Mouse (Mus musculus): Measurements from ENCODE around the gene Sh3gl3.

Sh3gl3 gene

DNA sequence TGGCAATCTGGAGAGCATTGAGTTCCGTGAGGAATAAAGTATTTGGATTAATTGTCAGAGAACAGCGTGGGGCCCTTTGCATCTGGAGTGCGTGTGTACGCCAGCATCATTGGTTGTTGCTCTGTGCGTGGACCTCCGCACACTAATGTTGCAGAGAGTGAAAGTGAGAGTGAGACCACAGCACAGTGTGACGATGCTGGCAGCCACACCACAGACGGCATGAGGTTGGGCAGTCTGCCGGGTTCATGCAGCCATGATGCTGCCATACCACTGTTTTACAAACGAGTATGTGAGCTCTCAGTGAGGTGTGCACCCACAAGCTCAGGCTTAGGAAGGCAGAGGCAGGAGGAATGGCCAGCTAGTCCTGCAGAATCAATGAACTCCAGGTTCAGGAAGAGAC is 120.4 kb downstream of the Sh3gl3 start:
- no peak for DNase-seq

DNA sequence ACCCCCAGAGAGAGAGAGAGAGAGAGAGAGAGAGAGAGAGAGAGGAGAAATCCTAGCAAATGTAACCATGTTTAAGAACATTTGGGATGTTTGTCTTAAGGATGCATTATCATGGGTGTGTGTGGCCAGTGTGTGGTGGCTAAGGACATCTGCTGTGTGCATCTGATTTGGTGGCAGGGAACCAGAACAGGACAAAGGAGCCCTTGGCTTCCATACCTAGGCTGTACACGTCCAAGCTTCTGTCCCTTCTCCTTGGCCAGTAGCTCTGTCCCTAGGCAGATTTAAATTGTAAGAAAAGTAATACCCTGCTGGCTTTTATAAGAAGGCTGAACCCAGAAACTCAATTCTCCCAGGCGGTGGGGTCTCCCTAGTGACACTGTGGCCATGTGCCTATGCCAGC is 121.0 kb downstream of the Sh3gl3 start:
- DNase-seq, result no peak

DNA sequence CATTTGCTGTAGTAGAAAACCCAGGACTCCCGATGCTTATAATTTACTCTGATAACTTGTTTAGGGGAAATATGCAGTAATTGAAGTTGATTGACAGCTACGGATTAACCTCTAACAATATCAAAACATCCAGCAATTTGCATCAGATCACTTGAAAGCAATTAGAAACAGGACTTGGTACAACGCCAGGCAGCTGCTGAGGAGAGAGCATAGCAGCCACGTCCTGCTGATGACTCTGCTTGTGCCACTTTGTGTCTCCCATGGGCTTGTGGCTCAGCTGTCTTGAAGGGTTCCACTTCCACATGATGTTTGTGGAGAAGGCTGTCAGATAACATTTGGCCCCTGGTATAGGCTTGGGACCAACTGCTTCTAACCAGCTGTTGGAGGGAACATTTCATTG is 134.8 kb downstream of the Sh3gl3 start:
- no peak for DNase-seq

DNA sequence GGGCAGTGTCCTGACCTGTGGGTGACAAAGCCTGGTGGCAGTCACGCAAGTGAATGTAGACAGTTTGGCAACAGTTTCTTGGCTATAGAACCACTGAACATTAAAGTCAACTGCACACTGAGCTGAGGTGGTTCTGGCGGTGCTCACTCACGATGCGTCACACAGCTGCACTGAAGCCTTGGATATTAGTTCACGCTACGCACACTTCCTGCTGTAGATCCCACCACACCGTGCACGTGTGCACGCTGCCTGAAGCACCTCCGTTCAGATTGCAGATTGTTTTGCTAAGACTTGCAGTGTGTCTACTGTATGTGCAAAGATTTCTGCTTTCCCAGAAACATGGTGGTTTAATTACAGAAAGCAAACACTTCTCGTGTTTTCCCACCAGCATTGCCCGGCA is 144.9 kb downstream of the Sh3gl3 start:
- no peak for DNase-seq

DNA sequence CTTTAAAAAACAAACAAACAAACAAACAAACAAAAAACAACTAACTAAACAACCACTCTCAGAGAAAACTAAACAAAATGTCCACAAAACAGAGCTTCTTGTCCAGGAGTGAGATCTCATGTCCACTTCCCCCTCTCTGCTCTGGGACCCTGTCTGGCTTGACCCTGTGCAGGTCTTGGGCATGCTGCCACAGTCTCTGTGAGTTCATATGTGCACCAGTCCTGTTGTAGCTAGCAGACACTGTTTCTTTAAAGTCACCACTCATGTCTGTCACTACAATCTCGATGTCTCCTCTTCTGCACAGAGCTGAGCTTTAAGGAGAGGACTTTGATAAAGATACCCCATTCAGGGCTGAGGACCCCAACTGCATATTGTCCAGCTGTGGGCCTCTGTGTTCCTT is 153.0 kb downstream of the Sh3gl3 start:
- no peak for DNase-seq

DNA sequence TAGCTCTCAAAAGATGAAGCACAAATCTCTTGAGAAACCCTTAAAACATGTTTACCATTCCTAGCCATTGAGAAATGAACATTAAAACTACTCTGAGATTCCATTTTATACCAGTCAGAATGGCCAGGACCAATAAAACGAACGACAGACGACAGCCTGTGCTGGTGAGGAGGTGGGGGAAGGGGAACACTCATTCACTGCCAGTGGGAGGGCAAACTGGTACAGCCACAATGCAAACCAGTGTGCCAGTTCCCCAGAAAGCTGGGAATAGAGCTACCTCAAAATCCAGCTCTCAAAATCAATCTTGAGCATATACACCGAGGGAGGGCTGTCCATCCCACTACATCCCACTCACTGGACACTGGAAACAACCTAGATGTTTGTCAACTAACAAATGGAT is 153.6 kb downstream of the Sh3gl3 start:
- DNase-seq, result no peak

DNA sequence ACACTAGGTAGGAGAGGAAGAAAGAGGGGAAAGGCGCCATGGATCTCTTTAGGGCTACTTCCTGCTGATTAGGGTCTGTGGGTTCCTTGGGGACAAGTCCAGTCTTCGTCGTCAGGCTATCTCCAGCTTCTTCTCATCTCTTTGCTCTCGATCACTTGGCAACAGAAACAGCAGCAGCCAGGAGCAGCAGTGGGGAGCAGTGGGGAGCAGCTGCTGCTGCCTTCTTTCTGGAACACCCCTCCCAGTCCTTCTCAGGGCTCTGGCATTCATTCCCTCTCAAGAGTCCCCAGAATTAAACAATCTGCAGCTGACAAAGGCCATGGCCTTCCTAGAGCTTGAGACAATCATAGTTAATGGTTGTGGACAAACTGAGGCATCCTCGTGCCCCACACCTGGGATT is 154.2 kb downstream of the Sh3gl3 start:
- no peak for DNase-seq

DNA sequence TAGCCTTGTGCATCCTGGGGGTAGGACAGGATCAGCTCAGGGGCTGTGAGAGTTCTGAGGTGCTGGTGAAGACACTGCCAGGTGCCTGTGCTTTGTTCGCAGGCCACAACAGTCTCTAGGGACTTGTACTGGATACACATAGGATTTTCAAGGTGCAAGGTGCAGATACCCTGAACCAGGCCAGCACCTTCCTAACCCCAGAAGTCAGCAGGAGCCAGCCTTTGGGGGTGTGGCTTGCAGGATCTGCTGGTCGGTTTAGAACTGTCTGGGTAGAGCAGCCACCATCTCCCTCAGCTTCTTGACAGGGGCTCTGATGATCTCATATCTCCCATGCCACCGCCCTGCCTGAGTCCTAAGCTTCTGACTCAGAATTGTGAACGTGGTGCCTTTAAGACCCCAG is 156.2 kb downstream of the Sh3gl3 start:
- no peak for DNase-seq

DNA sequence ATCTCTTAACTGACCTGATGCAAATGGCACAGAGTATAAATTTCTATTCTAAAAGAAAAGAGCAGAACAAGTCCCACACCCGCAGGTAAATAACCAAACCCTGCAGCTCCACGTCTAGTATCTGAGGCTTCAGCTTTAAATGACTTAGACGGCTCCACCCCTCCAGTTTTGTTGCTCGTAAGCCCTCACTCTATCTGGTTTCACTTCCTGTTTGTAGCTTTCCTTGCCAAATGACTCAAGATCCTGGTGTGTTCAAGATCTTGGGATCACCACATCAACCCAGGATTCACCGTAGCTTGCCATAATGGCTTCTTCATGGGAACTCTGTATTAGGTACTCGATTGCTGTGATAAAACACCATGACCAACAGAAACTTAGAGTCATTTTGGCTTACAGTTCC is 157.2 kb downstream of the Sh3gl3 start:
- no peak for DNase-seq

DNA sequence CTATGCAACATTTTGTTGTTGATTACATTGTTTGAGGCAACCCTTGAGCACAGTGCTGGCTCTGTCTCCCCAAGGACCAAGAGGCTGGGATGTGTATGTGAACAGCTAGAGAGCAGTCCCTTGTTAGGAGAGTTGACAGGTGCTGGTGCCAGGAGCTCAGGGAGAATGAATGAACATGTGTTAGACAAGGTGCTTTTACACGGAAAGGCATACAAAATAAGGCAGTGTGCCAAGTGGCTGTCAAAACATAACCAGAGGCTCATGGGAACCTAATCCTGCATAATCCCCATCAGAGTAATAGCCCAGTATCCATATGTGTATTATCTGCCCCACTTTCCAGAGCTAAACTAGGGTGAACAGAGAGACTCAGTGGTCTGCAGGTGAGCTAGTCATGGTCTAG is 160.4 kb downstream of the Sh3gl3 start:
- no peak for DNase-seq

DNA sequence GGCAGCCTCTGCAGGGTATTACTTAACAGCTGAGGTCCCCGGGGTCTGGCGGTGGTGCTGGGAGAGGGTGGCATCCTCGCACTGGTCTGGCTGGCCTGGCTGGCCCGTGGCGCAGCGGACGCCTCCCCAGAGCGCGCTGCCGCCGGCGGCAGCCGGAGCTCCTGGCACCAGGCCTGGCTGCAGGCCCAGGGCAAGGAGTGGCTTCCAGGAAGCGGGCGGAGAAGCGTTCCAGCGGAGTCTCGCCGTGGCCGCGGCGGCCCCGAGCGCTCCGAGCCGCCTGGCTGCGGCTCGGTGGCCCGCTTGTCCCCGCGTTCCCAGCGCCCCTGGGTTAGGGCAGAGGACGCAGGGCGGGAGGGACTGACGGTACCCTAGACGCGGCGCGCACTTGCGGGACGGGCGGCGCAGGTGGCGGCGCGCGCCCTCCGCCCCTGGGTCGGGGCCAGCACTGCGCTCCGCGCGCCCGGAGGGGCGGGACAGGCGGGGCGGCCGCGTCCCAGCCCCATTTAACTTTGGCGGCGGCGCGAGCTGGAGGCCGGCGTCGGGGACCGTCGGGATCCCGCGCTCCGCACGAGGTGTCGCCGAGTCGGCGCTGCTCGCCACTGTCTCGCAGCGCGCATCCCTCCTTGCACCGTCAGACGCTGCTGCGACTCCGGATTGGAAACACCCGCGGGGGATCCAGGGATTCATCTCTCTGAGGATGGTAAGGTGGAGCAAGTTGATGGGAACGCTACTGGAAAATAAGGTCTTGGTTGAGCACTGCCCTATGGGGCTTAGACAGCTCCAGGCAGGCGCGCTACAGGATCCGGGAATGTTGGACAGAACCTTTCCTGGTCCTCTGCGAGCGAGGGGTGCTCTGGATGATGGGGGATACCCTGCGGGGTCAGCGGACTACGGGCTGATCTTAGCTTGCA is 161.8 kb downstream of the Sh3gl3 start, which contains the start of gene Adamtsl3:
Gene Adamtsl3, plus strand, starts transcription at position 484 of the 911 bp plus-strand sequence.
- DNase-seq, result peak; percentile 15

DNA sequence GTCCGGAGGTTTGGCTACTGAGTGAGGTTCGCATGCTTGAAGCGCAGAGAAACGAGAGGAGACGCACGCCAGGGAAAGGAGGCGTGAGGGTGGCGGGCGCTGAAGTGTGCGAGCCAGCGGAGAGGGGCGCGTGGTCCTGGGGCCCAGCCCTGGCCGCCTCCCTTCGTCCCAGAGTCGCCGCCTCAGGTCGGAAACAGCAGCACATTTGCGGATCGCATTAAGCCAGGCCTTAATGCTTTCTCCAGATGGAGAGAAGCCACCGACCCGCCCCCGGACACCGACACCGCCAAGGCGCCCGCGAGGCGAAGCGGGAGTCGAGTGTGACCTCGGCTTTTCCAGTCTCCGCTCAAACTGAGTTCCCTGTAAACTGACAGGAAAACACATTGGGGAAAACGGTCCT is 162.5 kb downstream of the Sh3gl3 start:
- DNase-seq, result no peak

DNA sequence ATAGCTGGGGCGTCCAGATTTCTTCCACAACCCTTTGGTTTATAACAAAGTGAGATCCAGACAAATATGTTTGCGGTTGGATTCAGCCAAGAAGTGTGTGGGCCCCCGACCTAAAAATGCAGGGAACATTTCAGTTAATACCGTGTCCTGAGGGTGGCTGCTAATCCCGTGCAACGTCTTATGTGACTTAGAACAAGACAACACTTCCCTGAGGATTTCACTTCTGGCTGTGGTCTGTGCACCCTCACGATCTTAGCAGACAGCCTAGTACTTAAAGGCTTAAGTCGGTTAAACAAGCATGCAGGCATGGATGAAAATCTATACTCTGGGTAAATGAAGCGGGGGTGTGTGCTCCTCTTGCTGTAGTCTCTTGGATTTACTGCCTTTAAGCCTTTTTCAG is 164.5 kb downstream of the Sh3gl3 start:
- DNase-seq, result no peak

DNA sequence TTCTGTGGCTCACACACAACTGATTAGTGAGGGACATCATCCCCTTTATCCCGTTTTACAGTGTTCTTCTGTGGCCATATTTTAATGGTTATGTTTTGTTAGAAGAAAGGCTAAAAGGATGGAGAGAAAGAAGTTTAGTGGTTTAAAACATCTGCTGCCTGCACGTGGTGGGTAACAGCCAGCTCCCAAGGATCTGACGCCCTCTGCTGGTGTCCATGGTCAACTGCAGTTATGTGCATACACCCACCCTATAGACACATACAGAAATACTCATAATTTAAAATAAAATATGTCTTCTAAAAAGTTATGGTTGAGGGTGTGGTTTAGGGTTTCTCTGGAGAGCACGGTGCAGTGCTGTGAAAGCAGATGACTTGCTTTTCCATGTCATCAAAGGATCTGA is 164.9 kb downstream of the Sh3gl3 start:
- no peak for DNase-seq

DNA sequence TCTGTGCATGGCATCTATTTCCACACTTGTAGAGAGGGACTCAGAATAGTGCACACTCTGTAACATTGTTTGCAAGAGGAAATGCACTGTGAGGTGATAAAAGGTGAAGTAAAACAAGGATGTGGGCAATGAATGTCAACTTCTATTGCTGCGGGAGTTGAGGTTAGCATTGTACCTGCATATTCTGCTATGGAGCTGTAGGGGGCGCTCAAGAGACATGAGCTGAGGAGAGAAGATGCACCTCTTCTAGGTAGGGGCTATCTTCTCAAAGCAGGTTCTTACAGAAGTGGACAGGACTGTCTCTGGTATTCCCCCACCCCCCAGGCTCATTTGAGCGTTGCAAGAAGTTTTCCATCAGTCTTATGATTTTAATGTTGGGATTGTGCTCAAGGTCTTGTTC is 165.6 kb downstream of the Sh3gl3 start:
- DNase-seq, result no peak

DNA sequence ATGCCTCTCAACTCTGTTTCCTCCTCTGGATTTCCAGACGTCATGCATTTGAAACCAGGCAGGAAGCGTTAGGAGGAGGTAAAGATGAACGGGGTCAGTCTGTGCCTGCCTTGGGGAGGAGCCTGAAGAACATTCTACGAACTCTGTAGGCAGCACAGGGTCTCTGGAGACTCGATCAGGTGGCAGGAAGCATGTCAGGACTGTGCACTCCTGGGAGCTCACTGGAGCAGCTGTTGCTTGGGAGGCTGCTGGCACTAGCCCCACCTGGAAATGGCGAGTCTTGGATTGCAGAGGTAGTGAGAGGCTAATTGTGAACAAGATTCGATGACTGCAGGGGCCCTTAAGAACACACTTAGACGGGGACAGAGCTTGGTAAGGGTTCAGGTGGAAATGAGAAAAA is 167.8 kb downstream of the Sh3gl3 start:
- DNase-seq, result no peak

DNA sequence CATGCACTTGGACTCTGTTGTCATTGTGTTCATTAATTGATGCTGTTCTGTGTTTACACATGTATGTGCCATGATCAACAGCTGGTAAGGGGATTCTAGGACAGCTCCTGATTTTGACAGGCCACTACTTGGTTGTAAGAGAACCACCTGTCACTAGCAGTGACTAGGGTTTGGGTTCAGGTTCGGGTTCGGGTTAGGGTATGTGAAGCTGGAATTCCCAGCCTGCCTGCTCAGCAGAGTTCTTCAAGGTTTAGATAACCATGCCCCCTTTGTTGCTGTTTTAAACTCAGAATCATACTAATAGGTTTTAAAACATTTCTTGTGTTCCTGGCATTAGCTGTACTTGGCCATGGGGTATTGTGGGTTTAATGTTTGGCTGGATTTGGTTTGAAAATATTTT is 173.1 kb downstream of the Sh3gl3 start:
- no peak for DNase-seq

DNA sequence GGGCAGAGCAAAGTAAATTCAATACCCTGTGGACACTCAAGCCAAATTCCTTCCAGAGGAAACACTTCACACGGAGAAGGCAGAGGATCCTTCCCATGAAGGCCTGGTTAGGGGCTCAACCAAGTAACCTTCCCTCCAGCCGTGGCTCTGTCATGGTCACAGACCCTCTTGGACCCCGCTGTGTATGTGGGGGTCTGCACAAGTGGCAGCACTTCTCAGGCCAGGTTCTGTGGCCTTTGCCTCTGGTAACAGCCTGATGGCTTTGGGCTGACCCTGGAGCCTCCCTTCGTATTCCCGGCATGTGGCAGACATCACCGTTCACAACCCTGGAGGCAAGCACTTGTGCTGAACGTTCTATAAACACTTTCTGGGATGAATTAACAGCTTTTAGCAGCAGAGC is 176.2 kb downstream of the Sh3gl3 start:
- no peak for DNase-seq

DNA sequence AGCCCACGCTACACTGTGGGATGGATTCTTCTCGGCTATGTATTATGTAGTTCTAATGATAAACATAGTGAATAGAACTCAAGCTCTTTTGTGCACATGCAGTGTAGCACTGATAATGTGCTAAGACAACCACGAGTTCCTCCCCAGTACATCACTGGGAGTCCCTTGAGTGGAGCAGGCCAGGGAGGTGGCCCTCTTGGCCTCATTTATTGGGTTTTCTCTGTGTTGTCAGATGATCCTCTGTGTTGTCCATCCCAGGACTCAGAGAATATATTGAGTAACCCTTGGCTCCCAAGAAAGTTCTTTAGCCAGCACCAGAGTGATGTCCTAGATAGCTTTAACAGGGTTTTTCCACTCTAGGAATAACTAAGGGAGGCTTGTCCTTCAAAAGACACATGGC is 176.8 kb downstream of the Sh3gl3 start:
- DNase-seq, result no peak

Data from right cerebral cortex, postnatal 25 days (tissue).